Mouse (Mus musculus) E14TG2a.4 (cell line): ENCODE measurements around the gene Pnmt.

Source experiments
- H3K27me3 ChIP-seq: 2 replicates; pipeline ENCODE4 v1.6.1; 2014; ENCODE audit warnings: low read length, control low read depth; ENCODE audit not compliant: insufficient read depth
- H3K36me3 ChIP-seq: 2 replicates; pipeline ENCODE4 v1.6.1; 2014; ENCODE audit warnings: low read length, control low read depth; ENCODE audit not compliant: insufficient read depth
- H3K4me1 ChIP-seq: replicated peaks from 2 replicates; pipeline ENCODE4 v1.6.1; 2014; ENCODE audit warnings: low read depth, low read length, control low read depth
- H3K4me3 ChIP-seq: replicated peaks from 2 replicates; pipeline ENCODE4 v1.5.1; 2014; ENCODE audit warnings: mild to moderate bottlenecking, low read length
- H3K9me3 ChIP-seq: 2 replicates; pipeline ENCODE4 v1.6.1; 2014; ENCODE audit warnings: low read length, control low read depth
- CTCF ChIP-seq: conservative IDR thresholded peaks from 2 replicates; pipeline ENCODE4 v1.5.1; 2014; ENCODE audit warnings: low read length
- NANOG ChIP-seq: IDR thresholded peaks from 2 replicates; pipeline ENCODE4 v1.6.1; 2014; ENCODE audit warnings: borderline replicate concordance, low read length, mixed read lengths
- POU5F1 ChIP-seq: IDR thresholded peaks from 2 replicates; pipeline ENCODE4 v1.6.1; 2014; ENCODE audit warnings: low read length, borderline replicate concordance

Gene Pnmt

DNA sequence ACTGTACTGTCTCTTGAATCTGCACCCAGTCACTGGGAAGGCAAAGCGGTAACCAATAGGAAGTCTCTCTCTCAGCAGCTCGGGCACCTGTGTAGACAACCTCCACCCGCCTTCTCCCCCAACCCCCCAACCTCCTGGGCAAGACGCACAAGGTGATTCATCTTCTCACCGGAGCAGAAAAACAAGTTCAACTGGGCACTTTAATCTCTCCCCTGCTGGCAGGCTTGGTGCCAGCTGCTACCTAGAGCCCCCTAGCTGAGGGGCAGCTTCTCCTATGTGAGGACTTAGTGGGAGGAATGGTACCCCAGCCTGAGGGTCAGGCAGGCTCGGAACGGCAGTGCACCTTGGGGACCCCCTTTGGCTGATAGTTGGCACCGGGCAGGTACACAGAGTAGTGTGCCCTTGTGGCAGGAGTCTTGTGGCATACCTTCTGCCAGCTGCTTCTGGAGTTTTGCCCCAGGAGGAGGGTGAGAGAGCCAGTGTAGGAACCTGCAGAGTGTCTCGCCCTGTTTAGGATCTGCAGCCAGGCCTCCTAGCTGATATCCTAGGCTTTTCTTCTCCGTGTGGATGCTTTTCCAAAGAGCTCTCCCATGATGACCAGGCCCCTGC lies 32.8 kb downstream of the Pnmt start:
- Histone ChIP-seq H3K4me3 (no peak overlapping the region), H3K4me1 (peaks cover 19% of the 10 kb centered on the region), H3K27me3 (peaks cover 29% of the 10 kb centered on the region), H3K36me3 (peaks cover 16% of the 10 kb centered on the region), H3K9me3 (no peaks in the 10 kb centered on the region)
- TF ChIP-seq NANOG: no peak
- TF ChIP-seq POU5F1: no peak
- no peak for TF ChIP-seq CTCF

DNA sequence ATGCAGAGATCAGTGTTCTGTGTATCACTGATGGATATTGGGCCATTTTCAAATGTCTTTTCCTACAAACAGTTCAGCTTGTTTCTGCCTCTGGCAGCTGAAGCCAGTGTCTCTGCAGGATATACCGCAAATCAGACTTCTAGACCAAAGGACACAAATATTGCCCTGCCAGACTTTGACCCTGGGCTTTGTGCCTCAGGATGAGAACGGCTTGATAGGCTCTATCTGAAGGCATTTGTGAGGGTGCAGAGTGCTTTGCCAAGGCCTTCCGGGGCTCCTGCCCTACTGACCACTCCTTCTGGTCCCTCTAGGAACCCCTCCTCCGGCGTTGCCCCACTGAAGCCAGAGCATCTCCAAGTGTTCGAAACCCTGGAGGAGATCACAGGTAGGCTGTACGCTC lies 40.3 kb downstream of the Pnmt start:
- TF ChIP-seq NANOG (no peak), CTCF (no peak), POU5F1 (no peak)

DNA sequence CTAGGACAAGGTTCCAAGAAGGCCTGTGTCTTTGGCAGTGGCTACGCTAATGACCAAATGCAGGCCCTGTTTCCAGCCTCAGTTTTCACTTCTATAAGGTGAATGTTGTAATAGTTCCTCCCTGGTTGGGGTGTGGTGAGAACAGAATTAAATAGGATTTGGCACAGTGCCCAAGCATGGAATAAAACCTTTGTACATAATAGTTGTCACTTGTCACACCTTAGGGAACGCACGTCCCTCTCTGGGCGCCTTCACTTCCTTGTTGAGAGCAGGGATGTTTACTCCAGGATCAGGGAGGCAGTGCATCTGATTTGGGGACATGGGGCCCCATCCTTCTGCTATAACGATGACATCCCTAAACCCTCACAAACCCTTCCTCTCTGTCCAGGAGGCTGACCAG lies 42.2 kb downstream of the Pnmt start:
- peaks cover 6% of the 10 kb centered on the region; the same call in 1 of the 2 replicates for H3K4me1 ChIP-seq
- peaks cover 6% of the 10 kb centered on the region; the same call in 1 of the 2 replicates for H3K27me3 ChIP-seq
- H3K9me3 ChIP-seq: no peaks in the 10 kb centered on the region
- no peak overlapping the region for H3K4me3 ChIP-seq
- H3K36me3 ChIP-seq: peaks cover 27% of the 10 kb centered on the region
- TF ChIP-seq POU5F1: no peak
- TF ChIP-seq CTCF: no peak
- no peak for TF ChIP-seq NANOG

More for the DNA sequence above, 40.3 kb downstream of the Pnmt start:
- Histone ChIP-seq H3K4me1 (peaks cover 3% of the 10 kb centered on the region; the same call in 1 of the 2 replicates), H3K36me3 (peaks cover 34% of the 10 kb centered on the region), H3K27me3 (peaks cover 6% of the 10 kb centered on the region; the same call in 1 of the 2 replicates), H3K4me3 (no peak overlapping the region), H3K9me3 (no peaks in the 10 kb centered on the region)

DNA sequence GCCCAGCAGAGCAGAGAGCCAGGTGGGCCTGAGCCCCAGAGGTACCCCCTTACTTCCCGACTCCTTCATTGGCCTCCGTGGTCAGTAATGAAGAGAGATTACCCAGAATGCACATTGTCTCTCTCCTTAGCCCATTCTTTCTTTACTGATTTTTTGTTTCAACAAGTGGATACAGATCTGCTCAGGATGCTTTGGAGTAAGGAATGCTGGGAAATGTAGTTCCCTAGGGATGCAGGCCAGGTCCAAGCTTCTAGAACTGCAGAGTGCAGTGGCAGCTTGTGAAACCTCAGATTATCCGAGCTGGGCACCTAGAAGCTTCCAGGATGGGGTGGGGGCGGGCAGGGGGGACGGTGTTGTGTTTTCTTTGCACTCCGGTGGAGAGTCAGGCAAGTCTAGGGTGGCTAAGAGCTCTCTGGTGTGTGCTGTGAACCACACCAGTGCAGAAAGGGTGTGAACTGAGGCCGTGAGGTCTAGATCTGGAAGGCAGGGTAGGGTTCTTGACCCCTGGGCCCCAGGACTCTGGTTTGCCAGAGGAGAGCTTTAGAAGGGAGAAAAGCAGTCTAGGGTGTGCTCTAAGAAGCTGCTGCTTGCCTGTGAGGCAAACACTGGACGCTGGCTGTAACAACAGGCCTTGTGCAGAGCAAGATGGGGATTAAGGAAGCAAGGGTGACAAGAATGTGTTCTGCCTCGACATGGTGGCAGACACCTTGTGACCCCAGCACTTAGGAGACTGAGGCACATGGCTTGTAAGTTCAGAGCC lies 45.7 kb downstream of the Pnmt start:
- H3K4me3 ChIP-seq: no peak overlapping the region
- TF ChIP-seq CTCF (no peak), NANOG (no peak), POU5F1 (no peak)
- no peaks in the 10 kb centered on the region for H3K9me3 ChIP-seq
- H3K4me1 ChIP-seq: peaks cover 12% of the 10 kb centered on the region
- peaks cover 53% of the 10 kb centered on the region for H3K36me3 ChIP-seq
- 0 out of 2 replicates have a peak, but pooled peaks cover 2% of the 10 kb centered on the region for H3K27me3 ChIP-seq

DNA sequence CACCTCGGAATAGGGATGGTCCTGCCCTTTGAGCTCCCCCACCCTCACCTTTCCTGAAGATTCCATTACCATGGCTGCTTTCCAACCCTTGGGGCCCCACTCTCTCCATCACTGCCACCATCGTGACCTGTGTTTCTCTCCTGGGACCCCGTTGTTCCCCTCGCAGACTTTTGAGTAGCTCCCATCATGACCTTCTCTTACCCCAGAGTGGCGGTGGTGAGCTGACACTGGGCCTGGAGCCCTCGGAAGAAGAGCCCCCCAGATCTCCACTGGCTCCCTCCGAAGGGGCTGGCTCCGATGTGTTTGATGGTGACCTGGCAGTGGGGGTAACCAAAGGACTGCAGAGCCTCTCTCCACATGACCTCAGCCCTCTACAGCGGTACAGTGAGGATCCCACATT lies 49.5 kb downstream of the Pnmt start:
- no peaks in the 10 kb centered on the region for H3K9me3 ChIP-seq
- H3K4me1 ChIP-seq: peaks cover 28% of the 10 kb centered on the region
- no peak for TF ChIP-seq NANOG
- no peak for TF ChIP-seq POU5F1
- TF ChIP-seq CTCF: no peak
- H3K36me3 ChIP-seq: peaks cover 40% of the 10 kb centered on the region
- no peak overlapping the region for H3K4me3 ChIP-seq
- no peaks in the 10 kb centered on the region for H3K27me3 ChIP-seq

DNA sequence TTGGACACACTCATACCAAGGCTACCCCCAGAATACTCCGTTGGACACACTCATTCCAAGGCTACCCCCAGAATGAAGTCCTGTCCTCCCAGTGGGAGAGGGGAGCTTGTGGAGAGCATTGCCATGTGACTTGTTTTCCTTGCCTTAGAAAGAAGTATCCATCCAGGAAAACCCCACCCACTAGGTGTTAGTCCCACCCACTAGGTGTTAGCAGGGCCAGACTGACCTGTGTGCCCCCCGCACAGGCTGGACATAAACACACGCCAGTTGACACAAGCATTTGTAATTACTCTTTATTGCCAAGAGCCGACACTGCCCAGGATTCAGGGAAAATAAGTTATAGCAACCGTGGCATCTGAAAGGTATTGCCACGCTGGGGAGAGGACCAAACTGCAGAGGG lies 51.2 kb downstream of the Pnmt start:
- peaks cover 28% of the 10 kb centered on the region for H3K4me1 ChIP-seq
- TF ChIP-seq POU5F1 (no peak), NANOG (no peak), CTCF (no peak)

More for the DNA sequence above, 51.2 kb downstream of the Pnmt start:
- Histone ChIP-seq H3K36me3 (peaks cover 40% of the 10 kb centered on the region), H3K27me3 (no peaks in the 10 kb centered on the region), H3K4me3 (no peak overlapping the region), H3K9me3 (no peaks in the 10 kb centered on the region)
